Mouse (Mus musculus): ENCODE measurements around the gene Gh. TPM values are rescaled to one million over a fixed set of nuclear protein-coding genes. Genes with fewer than 3 reads are reported as not detected.
"Not testable (repeated sequence)": the region's sequence is repeated elsewhere in the genome, so short reads cannot be mapped to it uniquely, and the experiment has no call there.

Gene Gh
- 0.38 and 0.75 TPM in 2 replicates for polyA plus RNA-seq (2015; fragmentation: Nextera tagmentation; extraction: Ambion mirVana)

DNA sequence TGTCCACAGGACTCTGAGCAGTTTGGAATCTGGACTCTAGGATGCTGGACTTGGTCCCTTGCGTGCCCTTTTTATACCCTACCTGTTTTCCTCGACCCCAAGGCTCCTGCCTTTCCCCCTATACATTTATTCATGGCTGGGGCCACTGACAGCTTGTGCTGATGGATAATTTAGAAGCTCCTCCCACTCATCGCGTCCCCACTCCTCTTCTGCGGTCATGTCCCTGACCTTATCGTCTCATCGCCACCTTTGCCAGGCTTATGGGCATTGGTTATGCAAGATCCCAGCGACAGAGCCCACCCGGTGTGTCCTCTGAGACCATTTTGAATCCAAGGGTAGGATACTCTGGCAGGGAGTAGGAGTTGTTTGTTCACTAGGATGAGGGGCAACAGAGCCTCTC is at the start of gene Gh:
Gene Gh, minus strand, starts transcription at position 101 of the 400 bp plus-strand sequence.
- no peak for DNase-seq (ENCODE audit: low spot score)

DNA sequence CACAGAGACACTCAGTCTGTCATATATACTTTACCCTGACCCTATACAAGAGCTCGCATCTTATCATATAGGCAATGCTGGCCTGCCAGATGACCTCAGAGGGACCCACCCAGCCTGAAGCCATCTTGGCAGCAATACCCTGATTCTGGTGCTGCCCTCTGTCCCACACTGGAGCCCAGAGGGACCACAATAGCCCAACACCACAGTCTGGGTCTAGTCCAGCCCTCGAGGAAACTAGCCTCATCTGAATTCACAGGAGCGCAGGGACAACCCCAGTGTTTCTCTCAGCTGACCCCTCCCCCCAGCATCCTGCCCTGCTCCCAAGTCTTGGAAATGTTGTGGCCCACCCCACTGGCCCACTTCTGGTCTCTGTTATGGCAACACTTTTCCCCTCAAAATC is 49.6 kb upstream of the Gh start:
- no peak for DNase-seq (ENCODE audit: low spot score)

- no peak for DNase-seq (ENCODE audit: low spot score)
Observed at GRCm38 (mm10) chr11:106350853-106351252, 49.2 kb upstream of the Gh start.

- no peak for DNase-seq (ENCODE audit: low spot score)
Observed at GRCm38 (mm10) chr11:106349772-106350171, 48.1 kb upstream of the Gh start.

DNA sequence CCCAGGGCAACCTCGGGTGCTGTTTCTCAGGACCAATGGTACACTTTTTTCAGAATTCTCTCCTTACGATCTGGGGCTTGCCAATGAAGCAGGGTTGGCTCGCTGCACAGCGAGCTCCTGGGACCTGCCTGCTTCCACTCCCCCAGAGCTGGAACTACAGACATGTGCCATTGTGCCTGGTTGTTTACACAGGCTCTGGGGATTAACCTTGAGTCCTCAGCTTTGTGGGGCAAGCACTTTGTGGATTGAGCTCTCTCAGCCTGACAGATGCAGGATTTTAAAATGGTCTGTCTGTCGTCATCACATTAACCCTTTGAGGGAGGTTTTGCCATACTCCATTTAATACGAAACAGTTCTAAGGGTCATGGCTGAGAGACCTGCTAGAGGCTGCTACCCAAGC is 43.2 kb upstream of the Gh start:
- no peak for DNase-seq (ENCODE audit: low spot score)

DNA sequence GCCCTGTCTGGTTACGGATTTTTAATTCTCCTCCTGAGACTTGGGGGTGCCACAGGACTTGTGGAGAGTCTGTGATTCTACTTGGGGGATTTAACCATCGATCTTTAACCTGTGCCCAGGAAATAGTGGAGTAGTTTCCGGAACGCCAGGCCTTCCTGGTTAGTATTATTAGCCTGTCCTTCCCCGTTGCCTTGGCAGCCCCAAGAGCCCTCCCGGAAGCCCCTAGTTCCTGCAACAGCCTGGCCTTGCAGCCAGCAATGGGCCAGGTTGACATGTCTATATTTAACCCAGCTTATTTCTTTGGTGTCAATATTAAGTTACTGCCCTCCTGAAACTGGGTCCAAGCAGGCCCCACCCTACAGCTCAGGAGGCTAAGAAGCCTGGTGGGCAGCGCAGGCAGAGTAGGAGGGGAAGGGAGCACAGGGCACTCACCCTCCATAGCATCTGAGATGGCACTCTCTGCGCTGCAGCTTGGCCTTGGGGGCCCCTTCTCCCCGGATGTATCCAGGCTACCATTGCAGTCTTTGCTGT is 39.4 kb upstream of the Gh start:
- DNase-seq (ENCODE audit: low spot score): no peak

- not testable (repeated sequence) for DNase-seq (ENCODE audit: low spot score)
Observed at GRCm38 (mm10) chr11:106339323-106339722, 37.7 kb upstream of the Gh start.

GRCm38 (mm10) chr11:106338870-106339269 is 37.2 kb upstream of the Gh start:
- DNase-seq (ENCODE audit: low spot score): no peak

- DNase-seq (ENCODE audit: low spot score): no peak
Observed at GRCm38 (mm10) chr11:106338029-106338428, 36.4 kb upstream of the Gh start.

- DNase-seq (ENCODE audit: low spot score): no peak
Observed at GRCm38 (mm10) chr11:106334066-106334465, 32.4 kb upstream of the Gh start.

DNA sequence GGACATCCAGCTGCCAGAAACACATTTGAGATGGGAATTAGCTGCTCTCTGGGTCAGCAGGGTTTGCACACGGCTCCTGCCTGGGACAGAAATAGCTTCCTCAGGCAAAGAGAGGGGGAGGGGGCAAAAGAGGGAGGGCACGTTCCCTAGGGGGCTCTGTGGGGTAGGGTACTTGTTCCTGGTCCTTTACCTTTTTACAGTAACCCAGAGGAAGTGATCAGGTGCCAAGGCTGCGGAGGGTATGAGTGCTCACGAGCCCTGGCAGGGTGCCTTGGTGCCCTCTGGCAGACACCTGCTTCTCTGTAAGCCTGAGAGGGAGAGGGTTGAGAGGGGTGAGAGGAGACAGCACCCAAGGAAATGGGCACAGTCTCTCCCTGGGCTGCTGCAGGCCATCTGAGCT is 30.8 kb upstream of the Gh start:
- no peak for DNase-seq (ENCODE audit: low spot score)

DNA sequence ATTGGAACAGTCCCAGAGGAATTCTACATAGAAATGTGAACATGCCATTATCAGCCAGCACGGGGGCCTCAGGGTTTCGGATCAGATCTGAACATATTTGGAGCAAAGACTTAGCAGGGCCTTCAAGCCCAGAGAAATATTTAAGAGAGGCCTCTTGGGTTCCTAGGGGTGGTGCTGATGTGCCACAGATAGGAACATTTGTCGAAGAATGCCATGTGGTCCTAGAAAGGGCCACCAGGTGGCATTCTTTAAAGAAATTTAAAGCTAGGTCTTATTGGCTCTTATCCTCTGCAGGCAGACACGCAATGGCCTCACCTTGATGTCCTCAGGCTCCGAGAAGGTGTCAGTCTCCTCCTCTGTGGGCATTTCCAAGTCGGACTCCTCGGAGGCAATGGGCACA is 28.0 kb upstream of the Gh start:
- DNase-seq (ENCODE audit: low spot score): peak; percentile 90

DNA sequence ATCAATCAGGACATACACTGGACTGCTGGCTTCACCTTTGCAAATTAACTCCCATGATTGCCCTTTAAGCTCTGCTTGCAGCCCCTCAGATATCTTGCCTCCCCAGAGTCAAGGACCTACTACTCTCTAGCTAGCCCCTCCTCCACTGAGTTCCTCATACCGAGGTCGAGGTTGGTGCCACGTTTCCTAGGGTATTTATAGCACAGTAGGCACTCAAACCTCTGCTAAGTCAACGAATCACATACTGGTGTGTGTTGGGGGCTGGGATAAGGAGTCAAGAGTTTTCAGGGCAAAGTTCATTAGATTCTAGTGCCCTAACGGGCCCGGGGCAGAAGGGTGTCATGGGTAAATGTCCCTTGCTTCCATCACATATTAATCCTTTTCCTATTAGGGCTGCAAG is 27.5 kb upstream of the Gh start:
- DNase-seq (ENCODE audit: low spot score): no peak

DNA sequence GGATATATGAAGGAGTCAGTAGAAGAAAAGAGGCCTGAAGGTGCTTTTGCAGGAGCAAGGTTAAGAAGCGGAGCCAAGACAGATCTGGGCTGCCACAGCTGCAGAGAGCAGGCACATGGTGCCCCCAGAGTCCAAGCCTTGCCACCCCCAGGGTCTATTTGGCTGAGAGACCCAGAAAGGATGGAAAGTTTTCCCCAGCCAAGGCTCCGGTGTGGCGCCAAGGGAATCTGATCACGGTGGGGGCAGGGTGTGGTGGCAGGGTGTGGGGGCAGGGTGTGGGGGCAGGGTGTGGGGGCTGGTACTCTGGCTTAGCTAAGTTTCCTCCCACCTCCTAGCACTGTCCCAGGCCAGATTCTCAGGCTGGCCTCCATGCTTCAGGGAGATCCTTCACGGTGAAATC is 26.9 kb upstream of the Gh start:
- no peak for DNase-seq (ENCODE audit: low spot score)

DNA sequence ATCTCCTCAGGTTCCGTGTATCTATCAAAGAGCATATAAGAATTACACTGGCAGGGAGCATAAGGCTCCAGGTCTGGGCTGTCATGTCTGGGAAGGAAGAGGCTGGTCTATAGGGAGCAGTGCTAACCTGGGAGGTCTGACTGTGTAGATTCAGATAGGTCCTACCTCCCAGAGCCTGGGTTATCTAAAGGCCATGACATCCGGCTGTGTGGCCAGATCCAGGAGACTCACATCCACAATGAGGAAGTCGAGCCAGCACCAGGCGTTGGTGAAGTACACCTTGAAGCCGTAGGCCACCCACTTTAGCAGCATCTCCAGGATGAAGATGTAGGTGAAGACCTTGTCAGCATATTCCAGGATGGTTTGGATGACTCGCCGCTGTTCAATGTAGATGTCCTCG is 24.8 kb upstream of the Gh start:
- DNase-seq (ENCODE audit: low spot score): no peak

DNA sequence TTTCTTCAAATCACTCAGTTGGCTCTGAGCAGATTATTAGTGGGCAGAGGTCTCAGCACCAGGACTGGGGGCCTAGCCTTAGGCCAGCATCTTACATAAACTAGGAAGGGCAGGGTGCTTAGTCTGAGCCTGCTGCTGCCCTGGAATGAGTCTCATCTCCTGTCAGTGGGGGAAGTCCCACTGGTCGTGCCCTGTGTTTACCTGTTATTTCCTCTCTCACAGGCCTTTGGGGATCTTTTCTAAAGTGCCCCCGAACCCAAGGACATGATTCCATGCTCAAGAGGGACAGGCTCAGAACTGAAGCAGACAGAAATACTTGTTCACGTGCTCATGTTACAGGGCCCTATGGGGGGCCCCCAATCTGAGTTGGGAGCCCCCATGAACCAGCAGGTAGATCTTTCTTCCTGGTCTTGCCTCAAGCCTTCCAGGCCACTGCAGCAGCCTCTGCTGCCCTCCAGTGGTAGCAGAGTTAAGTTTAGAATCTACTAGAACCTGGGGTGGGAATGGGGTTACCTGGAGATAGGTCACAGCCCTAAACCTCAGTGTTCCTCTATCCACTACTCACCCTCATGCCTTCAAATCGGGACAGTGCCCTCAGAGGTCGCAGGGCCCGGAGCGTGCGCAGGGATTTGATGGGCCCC is 24.0 kb upstream of the Gh start:
- peak; percentile 87 for DNase-seq (ENCODE audit: low spot score)

DNA sequence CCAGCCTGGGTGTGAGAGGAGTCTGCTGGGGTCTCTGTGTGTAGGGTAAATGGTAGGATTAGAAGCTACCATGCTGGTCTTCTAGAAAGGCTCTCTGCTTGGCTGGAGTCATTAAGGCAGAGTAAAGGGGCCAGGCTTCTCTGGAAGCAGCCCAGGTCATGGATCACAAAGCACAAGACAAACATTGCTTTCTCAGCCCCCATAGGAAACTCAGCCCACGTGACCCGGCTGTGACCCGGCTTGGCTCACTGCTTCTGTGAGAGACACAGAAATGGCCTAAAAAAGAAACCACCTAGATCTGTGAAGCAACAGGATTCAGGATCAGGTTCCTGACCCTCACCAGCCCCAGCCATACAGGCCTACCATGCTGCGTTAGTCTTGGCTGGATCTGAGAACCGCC is 23.2 kb upstream of the Gh start:
- DNase-seq (ENCODE audit: low spot score): no peak

- peak; percentile 50 for DNase-seq (ENCODE audit: low spot score)
Observed at GRCm38 (mm10) chr11:106318406-106319366, 17.0 kb upstream of the Gh start.

DNA sequence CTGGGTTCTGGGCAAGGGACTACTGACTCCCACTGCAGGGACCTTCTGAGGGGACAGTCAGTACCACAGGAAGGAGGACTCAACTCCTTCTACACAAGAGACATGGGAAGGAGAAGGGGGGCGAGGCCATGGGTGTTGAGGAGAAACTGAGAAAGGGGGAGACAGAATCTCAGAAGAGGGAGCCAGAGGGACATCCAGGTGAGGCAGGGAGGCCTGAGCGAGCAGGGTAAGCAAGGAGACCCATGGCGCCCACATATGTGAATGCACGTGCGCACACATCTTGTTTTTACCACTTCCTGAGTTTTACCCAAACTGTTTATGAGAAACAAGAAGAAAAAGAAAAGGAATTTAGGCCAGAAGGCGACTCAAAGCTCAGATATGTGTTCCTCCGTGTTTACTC is 16.1 kb upstream of the Gh start:
- peak; percentile 77 for DNase-seq (ENCODE audit: low spot score)

DNA sequence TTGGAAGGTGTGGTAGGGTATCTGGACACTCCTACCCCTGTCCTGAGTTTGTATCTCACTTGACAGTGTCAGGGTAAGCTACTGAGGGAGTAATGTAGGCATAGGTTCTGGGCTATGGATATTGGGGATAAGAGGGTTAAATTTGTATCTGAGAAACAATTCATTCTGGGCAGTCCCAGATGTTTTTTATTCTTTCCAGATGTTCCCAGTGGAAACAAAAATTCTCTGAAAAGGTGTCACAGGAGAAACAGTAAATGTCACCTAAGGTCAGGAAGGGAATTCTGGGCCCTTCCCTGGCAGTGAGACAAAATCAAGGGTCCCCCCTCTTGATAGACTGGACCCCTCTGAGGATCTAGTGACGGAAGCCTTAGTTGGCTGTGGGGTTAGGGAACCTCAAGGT is 14.8 kb upstream of the Gh start:
- DNase-seq (ENCODE audit: low spot score): no peak

DNA sequence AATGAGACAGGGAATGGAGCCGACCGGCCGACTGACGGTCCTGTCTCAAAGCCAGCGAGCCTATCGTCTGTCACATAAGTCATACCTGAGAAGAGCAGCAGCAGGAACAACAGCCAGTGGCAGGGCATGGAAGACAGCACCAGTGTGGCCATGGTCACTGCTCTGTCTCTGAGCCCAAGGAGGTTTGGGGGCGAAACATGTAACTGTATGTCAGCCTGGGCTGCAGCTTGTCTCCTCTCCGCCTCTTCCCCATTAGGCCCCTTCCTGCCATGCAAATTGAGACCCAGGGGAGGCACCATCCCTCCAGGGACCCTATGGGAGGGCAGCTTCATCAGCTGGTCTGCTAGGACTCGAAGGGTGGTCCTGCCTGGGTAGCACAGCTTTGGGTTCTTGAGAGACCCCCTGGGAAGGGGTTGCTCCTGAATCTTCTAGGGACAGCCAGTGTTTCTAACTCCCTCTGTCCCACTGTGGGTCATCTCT is 12.7 kb upstream of the Gh start, which contains the start of gene Cd79b:
Gene Cd79b, minus strand, starts transcription at position 430 of the 480 bp plus-strand sequence.
- peak; percentile 37 for DNase-seq (ENCODE audit: low spot score)

DNA sequence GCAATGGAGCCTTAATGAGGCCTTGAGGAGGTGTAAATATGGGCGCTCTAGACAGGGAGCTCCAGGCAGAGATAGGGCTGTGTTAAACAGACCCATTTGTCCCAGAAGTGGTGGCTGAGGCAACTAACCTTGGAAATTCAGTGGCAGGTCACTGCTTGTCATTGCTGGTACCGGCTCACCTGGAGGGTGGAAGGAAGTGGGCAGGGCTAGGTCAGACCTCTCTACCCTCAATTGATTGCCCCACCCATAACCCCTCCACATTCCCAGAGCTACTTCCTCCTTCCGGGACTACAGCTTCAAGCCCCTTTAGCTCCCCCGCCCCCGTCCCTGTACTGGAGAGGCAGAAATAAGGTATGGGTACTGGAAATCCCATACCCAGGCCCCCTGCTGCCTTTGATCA is 11.9 kb upstream of the Gh start:
- peak; percentile 19 for DNase-seq (ENCODE audit: low spot score)

All from thymus, postnatal 0 days (tissue).